Mouse (Mus musculus) heart, embryonic 11.5 days (tissue): ENCODE data around the gene Mst1r. TPM values are rescaled to one million over a fixed set of nuclear protein-coding genes. Genes with fewer than 3 reads are reported as not detected.
A peak's percentile ranks its signal among the peaks of the same experiment; 100 is the strongest.

Experiments
- ATAC-seq: fragments of 200-750 bp; cut with Nextera tagmentation; replicated peaks from 2 replicates; pipeline ENCODE4 v1.8.0; 2017; ENCODE audit warnings: moderate library complexity; ENCODE audit not compliant: insufficient number of reproducible peaks, low FRiP score, low TSS enrichment
- H3K27ac ChIP-seq: fragments of 300-500 bp; sonication (generic); 2 replicates; pipeline ENCODE4 v1.5.1; 2014; ENCODE audit warnings: mild to moderate bottlenecking, low read depth, low read length
- H3K27me3 ChIP-seq: fragments of 300-500 bp; sonication (generic); 2 replicates; pipeline ENCODE4 v1.6.1; 2014; ENCODE audit warnings: mild to moderate bottlenecking, low read length, mixed read lengths; ENCODE audit not compliant: control insufficient read depth, insufficient read depth
- H3K36me3 ChIP-seq: fragments of 300-500 bp; sonication (generic); 2 replicates; pipeline ENCODE4 v1.6.1; 2014; ENCODE audit warnings: mild to moderate bottlenecking, low read length, moderate library complexity, mixed read lengths; ENCODE audit not compliant: control insufficient read depth, insufficient read depth
- H3K4me1 ChIP-seq: fragments of 300-500 bp; sonication (generic); 2 replicates; pipeline ENCODE4 v1.6.1; 2014; ENCODE audit warnings: low read length; ENCODE audit not compliant: control insufficient read depth, insufficient read depth
- H3K4me2 ChIP-seq: fragments of 300-500 bp; sonication (generic); 2 replicates; pipeline ENCODE4 v1.6.1; 2014; ENCODE audit warnings: mild to moderate bottlenecking, moderate library complexity
- H3K4me3 ChIP-seq: fragments of 300-500 bp; sonication (generic); 2 replicates; pipeline ENCODE4 v1.5.1; 2014; ENCODE audit warnings: low read depth, low read length
- H3K9ac ChIP-seq: fragments of 300-500 bp; sonication (generic); 2 replicates; pipeline ENCODE4 v1.6.1; 2014; ENCODE audit warnings: mild to moderate bottlenecking, low read depth, low read length, moderate library complexity
- H3K9me3 ChIP-seq: fragments of 300-500 bp; sonication (generic); replicated peaks from 2 replicates; pipeline ENCODE4 v1.6.1; 2016; ENCODE audit warnings: low read length; ENCODE audit not compliant: control insufficient read depth
- WGBS: fragments of 180-500 bp; shearing (Covaris S2); extraction: QIAGEN DNeasy Blood & Tissue Kit; methylation state at CpG from one replicate; pipeline ENCODE4 v1.1.7; 2014; ENCODE audit not compliant: insufficient replicate concordance; 5-methylcytosine and 5-hydroxymethylcytosine counted together
- polyA plus RNA-seq: library from polyadenylated mRNA; unstranded; fragments of >200 nt; fragmentation: Nextera tagmentation; extraction: Ambion mirVana; gene quantifications from 2 replicates; pipeline ENCODE4 v1.2.1, GENCODE M21; 2014

Mst1r gene
- polyA plus RNA-seq, 1 experiment from 2014 or later, result 1.6 TPM

DNA sequence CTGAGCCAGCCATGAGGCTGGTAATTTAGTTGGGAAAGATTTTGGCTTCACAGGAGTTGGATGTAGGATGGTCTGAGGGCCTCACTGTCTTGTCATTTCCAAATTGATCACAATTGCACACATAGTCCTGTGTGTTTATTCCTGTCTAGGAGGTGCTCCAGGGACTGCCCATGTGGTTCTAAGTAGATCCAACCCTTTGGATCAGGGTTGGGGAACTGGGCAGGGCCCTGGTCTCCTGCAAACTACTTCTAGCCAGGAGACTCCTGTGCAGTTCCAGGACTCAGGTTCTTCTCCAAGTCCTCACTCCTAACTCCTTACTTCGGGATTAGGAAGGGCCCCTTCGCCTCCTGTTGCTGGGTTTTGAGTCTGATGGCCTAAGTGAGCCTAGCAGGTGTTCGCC lies 28.7 kb downstream of the Mst1r start, which contains the start of gene Camkv:
TSS of gene Camkv (plus strand) at position 301 of the 400 bp plus-strand sequence.
- Histone ChIP-seq H3K27me3 (peaks cover 53% of the 10 kb centered on the region), H3K4me2 (peak within 1 kb of the TSS; percentile 91), H3K4me3 (peak within 1 kb of the TSS; percentile 53), H3K9ac (peak within 1 kb of the TSS; percentile 56), H3K9me3 (no peaks in the 10 kb centered on the region), H3K36me3 (no peaks in the 10 kb centered on the region), H3K4me1 (peaks cover 12% of the 10 kb centered on the region), H3K27ac (no peak within 1 kb of the TSS)
- 12% methylated on average over 3 of the region's 3 CpGs for WGBS
- no peak for ATAC-seq

- H3K27me3 ChIP-seq, result peaks cover 53% of the 10 kb centered on the region
- WGBS, result under 1% methylated on average over 41 of the region's 41 CpGs
- no peaks in the 10 kb centered on the region for H3K36me3 ChIP-seq
- H3K9ac ChIP-seq, result peak overlapping the region; percentile 56
- peaks cover 12% of the 10 kb centered on the region for H3K4me1 ChIP-seq
- no peaks in the 10 kb centered on the region for H3K9me3 ChIP-seq
- peak overlapping the region; percentile 53 for H3K4me3 ChIP-seq
- no peak overlapping the region for H3K27ac ChIP-seq
- H3K4me2 ChIP-seq, result peak overlapping the region; percentile 91
- ATAC-seq, result no peak
Observed at GRCm38 (mm10) chr9:107935790-107936214, 29.1 kb downstream of the Mst1r start.

DNA sequence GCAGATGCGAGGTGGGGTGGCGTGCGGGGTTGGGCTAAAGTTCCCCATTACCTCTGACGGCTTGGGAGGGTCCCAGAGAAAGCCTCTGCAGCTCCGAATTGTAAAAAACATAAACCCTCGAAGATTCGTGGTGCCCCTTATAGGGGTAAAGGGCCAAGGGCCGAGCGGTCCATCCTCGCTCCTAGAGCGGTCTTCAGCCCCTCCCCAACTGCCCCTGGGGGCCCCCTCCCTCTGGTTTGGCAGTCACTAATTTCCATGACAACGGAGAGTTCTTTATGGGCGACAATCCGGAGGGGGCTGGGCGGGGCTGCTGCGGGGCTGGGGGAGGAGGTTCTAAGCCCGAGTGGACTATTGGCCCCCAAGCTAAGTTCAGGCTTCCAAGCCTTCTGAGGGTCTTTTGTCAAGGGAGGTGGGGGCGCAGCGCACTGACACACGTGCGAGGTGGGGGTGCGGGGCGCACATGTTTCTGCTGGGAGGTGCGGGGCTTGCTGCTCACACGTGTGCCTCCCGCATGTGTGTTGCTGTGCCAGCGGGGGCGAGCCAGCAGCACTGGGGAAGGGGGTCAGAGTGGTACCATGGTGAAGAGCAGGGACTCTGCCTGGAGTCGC lies 29.6 kb downstream of the Mst1r start:
- H3K4me2 ChIP-seq, result peak overlapping the region; percentile 91
- H3K36me3 ChIP-seq, result no peaks in the 10 kb centered on the region
- peak overlapping the region; percentile 53 for H3K4me3 ChIP-seq
- H3K27me3 ChIP-seq, result peaks cover 53% of the 10 kb centered on the region
- H3K4me1 ChIP-seq, result peaks cover 12% of the 10 kb centered on the region
- no peak overlapping the region for H3K27ac ChIP-seq
- H3K9ac ChIP-seq, result peak overlapping the region; percentile 56
- ATAC-seq, result no peak
- no peaks in the 10 kb centered on the region for H3K9me3 ChIP-seq
- WGBS, result 3% methylated on average over 29 of the region's 29 CpGs

DNA sequence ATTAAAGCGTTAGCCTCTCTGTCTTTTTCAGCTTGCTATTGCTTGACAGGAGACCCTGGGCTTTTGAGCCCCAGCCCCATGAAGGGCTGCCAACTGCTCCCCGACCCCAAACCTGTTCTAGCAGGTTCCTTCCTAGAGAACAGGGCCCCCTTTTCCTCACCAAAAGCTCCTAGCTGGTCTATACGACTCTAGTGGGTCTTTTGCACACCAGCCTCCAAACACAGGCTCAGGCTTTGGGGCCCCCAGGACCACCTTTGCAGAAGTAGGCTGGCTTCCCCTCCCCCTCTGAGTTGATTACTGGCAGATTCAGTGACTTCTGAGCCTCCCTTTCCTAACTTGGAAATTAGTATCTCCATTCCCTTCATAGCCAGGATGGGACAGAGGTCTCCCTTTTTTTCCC lies 30.2 kb downstream of the Mst1r start:
- Histone ChIP-seq H3K4me1 (peaks cover 12% of the 10 kb centered on the region), H3K36me3 (no peaks in the 10 kb centered on the region), H3K9ac (no peak overlapping the region), H3K9me3 (no peaks in the 10 kb centered on the region), H3K27me3 (peaks cover 53% of the 10 kb centered on the region), H3K4me3 (no peak overlapping the region), H3K4me2 (no peak overlapping the region; the same call in 1 of the 2 replicates), H3K27ac (no peak overlapping the region)
- WGBS, result 16% methylated on average over 3 of the region's 3 CpGs
- ATAC-seq, result no peak

GRCm38 (mm10) chr9:107947241-107948194 lies 40.8 kb downstream of the Mst1r start:
- Histone ChIP-seq H3K27ac (no peak overlapping the region), H3K4me1 (peaks cover 7% of the 10 kb centered on the region), H3K27me3 (no peaks in the 10 kb centered on the region), H3K36me3 (no peaks in the 10 kb centered on the region), H3K4me2 (no peak overlapping the region), H3K4me3 (no peak overlapping the region), H3K9me3 (no peaks in the 10 kb centered on the region), H3K9ac (no peak overlapping the region)
- ATAC-seq, result no peak
- 86% methylated on average over 31 of the region's 31 CpGs for WGBS

DNA sequence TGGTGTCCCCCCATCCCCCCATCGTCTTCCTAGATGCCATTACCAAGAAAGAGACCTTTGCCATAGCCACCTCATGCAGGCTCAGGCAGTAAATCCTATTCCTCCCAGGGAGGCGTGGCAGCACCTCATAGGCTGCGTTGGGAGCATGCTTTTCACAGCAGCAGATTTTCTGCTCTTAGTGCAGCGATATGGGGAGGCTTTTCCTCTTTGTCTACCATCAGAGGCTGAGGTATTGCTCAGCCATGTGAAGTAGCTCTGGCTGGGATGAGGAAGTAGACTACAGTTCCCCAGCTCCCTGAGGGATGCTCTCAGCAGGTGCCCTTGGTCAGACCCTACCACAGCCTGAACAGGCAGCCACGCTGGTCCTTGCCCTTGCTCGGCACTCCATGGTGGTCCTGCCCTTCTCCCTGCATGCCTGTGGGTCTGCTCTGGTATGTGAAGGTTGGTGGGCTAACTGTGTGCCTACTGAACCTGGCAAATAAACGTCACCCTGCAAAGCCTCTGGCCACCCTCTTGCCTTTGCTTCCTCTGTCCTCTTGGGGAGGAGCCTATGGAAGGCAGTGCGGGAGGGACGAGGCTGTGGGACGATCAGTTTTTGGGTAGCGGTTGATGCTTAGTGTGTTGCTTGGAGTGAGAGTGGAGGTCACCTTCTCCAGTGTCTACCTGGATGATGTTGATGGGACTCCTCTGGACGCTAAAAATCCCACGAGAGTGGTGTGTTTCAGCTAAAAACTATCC lies 42.7 kb downstream of the Mst1r start:
- H3K4me1 ChIP-seq, result peaks cover 7% of the 10 kb centered on the region
- WGBS, result 77% methylated on average over 13 of the region's 13 CpGs
- no peak overlapping the region for H3K27ac ChIP-seq
- no peaks in the 10 kb centered on the region for H3K36me3 ChIP-seq
- H3K9ac ChIP-seq, result no peak overlapping the region
- no peak overlapping the region for H3K4me2 ChIP-seq
- no peaks in the 10 kb centered on the region for H3K27me3 ChIP-seq
- ATAC-seq, result no peak
- no peak overlapping the region for H3K4me3 ChIP-seq
- H3K9me3 ChIP-seq, result no peaks in the 10 kb centered on the region

- Histone ChIP-seq H3K36me3 (no peaks in the 10 kb centered on the region), H3K9me3 (no peaks in the 10 kb centered on the region), H3K9ac (peak within 1 kb of the TSS; percentile 75), H3K27me3 (no peaks in the 10 kb centered on the region), H3K4me3 (peak within 1 kb of the TSS; percentile 59), H3K4me2 (peak within 1 kb of the TSS; percentile 78), H3K27ac (peak within 1 kb of the TSS; percentile 62; the same call in 1 of the 2 replicates), H3K4me1 (peaks cover 7% of the 10 kb centered on the region)
- ATAC-seq, result no peak
- whole genome bisulfite sequencing, result 91% methylated on average over 10 of the region's 10 CpGs
Observed at GRCm38 (mm10) chr9:107949922-107950235, 43.2 kb downstream of the Mst1r start, which contains the start of gene Traip. Gene Traip (plus strand): TSS chr9:107950136.
